Mouse (Mus musculus) lung, postnatal 4 days (tissue): ENCODE data around the gene Wdr26.

Experiments used
- DNase-seq, 2 experiments: peaks; one replicate each; pipeline ENCODE4 v3.0.0; 2021

Gene Wdr26

DNA sequence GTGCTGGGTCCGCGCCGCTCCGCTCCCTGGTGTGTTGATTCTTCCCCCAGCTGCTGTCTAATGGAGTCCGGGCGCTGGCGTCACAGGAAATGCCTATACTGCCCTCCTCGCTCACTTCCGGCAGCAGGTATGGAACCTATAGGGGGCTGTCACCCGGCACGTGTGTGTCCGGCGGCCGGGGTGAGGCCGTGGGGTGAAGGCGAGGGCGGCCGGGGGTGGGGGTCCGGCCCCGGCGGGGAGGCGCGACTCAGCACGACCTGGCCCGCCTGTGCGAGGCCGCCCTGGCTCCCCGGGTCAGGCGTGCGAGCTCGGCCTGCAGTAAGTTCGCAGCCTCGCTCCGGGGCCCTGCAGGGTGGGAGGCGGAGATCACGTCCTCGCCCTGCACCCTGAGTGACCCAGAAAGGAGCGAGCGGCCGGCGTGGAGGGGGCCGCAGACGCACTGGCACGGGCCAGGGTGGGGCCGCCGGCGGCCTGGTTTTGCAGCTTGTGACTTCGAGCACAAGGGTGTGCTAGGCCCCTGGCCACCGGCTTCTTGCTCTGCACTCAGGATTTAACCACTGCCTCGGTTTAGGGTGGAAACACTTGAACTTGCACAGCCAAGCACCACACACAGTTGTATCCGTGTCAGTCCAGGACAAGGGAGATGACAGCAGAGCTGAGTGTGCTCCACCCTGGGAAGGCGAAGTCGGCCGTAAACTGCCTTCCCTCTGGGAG lies at the start of gene Wdr26:
Gene Wdr26 (minus strand): TSS at position 82 of the 714 bp plus-strand sequence.
- peak; percentile 86 to 90 for DNase-seq

DNA sequence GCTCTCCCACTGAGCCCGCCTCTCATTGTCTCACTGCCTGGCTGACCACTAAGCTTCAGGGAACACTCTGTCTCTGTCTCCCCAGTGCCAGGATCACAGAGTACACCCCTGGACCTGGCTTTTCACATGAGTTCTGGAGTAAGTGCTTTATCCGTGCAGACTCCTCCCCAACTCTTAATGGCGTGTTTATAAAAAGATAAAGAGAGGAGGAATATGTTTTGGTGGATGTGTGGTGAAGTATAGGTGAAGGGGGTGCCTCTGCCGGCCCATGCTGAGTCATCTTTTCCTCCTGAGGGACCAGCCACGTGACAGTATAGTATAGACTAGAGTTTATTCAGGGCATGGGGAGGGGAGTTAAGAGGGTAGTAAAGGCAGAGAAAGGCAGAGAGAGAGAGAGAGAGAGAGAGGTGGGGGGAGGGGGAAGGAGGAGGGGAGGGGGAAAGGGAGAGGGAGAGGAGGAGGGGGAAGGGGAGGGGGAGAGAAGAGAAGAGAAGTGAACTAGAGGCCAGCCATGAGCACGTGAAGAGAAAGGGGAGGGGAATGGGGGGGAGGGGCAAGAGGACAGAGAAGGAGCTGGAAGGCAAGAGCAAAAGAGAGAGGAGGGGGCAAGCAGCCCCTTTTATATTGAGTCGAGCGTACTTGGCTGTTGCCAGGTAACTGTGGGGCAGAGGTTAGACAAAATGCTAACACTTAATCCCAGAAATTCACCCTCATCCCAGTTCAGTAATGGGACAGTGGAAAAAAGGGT lies 49.3 kb upstream of the Wdr26 start:
- no peak for DNase-seq

DNA sequence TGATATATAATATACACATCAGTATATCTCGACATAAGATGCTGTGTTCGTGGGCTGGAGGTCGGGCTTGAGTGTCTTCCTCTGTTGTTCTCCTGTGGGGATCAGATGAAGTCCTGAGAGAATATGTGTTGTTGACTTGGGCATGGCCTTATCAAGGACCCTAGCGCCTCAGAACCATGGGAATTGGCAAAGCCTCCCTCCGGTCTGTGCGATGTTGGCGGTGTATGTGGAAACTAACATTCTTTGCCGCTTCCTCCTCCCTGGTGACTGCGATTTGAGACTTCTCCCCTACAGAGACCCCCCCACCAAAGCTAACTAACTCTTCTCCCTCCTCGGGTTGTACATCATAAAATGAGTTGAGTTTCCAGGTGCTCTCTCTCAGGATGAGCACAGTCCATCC lies 48.6 kb upstream of the Wdr26 start:
- DNase-seq: no peak

GRCm38 (mm10) chr1:181259626-181260410 lies 48.0 kb upstream of the Wdr26 start:
- no peak for DNase-seq

DNA sequence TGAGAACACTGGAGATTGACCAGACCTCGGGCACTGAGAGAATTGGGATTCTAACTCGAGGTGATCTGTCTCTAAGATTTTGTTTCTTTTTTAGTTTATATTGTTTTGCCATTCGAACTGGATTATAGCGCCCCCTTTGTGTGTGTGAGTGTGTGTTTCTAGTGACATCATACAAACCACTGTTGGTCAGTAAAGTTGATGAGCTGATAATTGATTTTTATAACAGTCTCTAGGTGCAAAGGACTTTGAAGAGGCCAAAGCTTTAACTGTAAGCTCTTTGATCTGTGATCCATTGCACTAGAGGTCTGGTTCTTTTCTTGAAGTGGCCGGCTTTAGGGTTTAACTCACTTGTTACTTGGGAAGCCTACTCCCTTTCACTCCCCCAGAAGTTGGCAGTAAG lies 47.3 kb upstream of the Wdr26 start:
- DNase-seq: no peak

- DNase-seq: no peak
Measured at GRCm38 (mm10) chr1:181258616-181259015, 46.8 kb upstream of the Wdr26 start.

GRCm38 (mm10) chr1:181257585-181258555 lies 46.1 kb upstream of the Wdr26 start:
- peak; percentile 53 to 54 for DNase-seq

DNA sequence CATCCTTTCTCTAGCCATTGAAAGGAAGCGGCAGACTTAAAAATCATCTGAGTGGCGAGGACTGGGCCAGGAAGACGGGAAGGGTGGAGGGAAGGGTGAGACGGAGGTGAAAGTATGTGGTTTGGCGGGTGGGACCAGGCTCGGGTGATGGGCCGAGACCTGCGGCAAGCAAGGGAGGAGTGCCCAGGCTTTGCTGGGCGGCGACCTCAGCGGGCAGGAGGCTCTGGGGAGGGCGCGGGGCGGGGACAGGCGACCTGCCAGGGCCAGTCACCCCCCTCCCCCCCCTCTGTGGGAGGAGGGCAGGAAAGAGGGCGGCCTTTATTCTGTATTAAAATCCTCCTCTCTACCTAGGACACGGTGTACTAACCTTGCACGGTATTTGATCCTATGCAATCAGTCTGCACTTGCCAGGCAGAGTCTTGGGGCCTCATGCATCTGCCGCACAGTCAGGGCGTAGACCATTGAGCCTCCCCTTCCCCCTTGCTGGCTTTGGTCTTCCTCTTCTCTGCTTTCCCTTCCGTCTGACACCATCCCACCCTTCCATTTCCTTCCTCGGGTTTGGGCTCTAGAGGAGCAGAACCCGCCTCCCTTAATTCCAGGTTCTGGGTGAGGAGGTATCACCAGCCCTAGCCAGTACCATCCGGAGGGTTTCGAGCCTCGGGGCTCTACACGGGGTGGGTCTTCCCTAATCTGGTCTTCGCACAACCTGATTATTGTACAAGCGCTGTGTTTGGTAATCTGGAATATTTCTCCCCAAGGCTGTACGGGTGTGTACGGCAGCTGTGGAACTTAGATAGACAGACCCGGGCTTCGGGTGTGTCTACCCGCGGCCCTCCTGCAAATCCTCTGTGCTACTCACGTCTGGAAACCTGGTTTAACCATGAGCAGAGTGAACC lies 45.1 kb upstream of the Wdr26 start:
- DNase-seq: peak; percentile 86 to 90

DNA sequence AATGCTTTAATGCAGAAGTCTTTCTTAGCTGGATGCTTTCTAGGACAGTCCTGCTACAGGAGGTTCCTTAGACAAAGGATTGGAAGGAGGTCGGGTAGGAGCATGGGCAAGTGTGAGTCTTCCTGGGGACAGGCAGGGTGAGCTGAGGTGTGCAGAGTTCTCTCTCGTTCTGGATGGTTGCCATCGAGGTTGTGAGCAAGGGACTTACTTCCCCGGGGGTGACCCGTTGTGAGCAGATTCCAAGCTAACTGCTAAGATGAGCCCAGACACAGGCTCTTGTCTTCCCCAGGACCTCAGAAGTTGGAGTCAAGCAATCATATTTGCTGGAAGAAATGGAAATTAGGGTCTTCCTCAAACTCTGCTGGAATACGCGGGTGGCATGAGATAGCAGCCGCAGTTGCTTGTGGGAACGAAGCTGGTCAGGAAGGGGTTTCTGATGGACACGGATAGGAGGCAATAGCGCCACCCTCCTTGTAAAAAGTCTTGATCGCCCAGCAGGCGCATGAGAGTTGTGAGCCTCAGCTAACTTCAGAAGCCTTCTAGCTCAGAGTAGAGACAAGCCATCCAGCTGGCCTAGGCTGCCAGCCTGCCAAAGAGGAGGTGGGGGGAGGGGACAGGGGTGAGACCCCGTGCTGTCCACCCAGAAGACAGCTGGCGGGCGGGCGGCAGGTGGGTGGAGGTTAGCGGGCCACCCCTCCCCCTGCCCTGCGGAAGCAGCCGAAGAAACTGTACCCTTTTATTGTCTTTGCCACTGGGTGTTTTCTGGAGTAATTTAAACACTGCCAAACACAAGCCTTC lies 44.3 kb upstream of the Wdr26 start:
- peak; percentile 65 to 71 for DNase-seq

GRCm38 (mm10) chr1:181255450-181255849 lies 43.6 kb upstream of the Wdr26 start:
- no peak for DNase-seq

DNA sequence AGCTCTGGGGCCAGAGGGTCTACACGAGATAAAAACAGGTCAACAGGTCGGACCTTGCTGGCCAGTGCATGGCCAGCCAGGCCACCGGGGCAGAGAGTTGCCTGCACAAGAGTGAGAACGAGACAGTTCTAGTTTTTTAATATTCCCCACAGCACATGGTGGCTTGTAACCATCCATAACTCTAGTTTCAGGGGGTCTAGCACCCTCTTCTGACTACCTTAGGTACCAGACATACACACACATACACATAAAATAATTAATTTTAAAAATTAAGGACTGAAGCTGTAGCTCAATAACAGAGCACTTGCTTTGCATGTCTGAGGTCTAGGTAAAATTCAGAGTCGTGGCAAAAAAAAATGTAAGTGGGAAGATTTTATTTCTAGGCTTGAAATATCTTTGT lies 39.8 kb upstream of the Wdr26 start:
- no peak for DNase-seq

- DNase-seq: no peak
Measured at GRCm38 (mm10) chr1:181250961-181251360, 39.2 kb upstream of the Wdr26 start.

- no peak for DNase-seq
Measured at GRCm38 (mm10) chr1:181249537-181249936, 37.7 kb upstream of the Wdr26 start.

DNA sequence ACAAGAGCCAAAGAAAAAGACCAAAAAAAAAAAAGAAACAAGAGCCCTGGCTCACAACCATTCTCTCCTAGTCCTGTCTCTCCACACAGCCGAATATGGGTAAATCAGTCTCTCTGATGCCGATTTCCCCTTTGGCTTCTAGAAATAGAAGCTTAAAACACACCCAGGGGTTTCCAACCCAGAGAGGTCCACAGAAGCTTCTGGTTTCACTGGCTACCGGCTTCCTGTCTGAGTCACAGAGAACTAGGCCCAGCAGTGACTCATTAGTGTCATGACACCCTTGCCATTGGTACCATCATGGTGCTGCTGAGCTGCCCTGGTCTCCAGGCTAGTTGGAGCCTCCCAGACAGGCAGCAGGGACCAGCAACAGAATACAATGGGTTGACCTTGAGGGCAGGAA lies 35.4 kb upstream of the Wdr26 start:
- DNase-seq: peak in 1 of 2 experiments; percentile 38

GRCm38 (mm10) chr1:181246487-181247138 lies 34.8 kb upstream of the Wdr26 start:
- DNase-seq: no peak

DNA sequence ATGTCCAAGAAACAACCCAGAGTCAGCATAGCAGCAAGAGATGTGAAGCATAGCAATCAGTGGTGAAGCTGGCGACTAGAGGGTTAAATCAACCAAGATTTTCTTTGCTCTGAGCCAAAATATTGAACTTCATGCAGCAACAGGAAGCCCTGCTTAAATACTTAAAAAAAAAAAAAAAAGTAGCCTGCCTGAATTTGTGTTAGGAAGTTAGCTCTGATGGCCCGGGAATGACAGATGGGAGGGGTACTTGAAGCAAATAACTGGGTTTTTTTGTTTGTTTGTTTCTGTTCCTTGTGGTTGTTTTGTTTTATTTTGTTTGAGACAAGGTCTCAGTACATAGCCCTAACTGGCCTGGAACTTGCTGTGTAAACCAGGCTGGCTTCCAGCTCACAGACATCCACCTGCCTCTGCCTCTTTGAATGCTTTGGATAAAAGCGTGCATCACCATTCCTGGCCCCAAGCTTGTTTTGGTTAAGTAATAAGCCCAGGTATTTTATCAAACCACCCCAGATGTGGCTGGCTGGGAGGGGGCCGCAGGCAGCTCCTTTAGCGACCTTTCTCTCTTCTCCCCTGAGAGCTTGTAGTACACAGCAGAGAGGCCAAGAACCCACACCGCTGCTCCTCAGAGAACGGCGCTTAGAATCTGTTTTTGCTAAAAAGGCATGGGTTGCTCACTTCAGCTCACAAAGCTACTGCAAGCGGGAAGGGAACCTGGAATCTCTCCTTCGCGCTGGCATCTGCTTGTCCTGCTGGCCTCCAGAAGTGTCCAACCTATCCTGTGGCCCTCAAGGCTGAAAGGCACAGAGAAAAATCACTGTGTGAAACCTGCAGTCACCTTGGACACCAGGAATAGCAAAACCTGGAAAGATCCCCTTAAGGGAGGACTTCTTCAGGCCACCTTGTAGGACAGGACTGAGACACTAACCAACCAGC lies 34.0 kb upstream of the Wdr26 start:
- DNase-seq: no peak

DNA sequence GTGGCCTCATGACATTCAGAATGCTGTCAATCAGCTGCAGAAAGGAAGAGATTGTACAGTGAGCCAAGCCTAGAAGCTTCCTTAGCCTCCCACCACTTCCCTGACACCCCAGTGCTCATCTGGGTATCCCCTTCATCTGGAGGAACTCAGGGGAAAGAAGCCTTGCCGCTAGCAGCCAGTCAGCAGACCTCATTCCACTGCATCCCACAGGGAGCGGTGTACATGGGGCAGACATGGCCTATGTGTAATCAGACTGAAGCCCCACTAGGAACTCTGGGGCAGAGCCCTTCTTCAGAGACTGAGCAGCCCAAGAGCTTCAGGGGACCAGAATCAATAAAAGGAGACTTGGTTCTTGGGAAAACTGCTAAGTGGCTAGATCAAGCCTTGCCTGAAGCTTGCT lies 33.3 kb upstream of the Wdr26 start:
- DNase-seq: no peak

DNA sequence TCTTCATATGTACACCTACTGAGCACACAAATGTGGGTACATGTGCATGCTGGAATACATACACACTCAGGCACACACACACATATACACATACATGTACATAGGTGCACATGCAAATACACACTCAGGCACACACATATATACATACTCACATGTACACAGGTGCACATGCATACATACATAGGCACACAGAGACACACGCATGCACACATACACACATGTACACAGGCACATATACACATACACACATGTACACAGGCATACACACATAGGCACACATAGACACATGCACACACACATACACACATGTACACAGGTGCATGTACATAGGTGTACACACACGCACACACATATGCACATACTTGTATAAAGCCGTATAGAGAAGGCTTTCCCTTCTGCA lies 29.4 kb upstream of the Wdr26 start:
- DNase-seq: no peak

GRCm38 (mm10) chr1:181237332-181237731 lies 25.5 kb upstream of the Wdr26 start:
- DNase-seq: no peak
